ENCODE assay signal across 20 mouse cellular contexts in the genomic region with DNA sequence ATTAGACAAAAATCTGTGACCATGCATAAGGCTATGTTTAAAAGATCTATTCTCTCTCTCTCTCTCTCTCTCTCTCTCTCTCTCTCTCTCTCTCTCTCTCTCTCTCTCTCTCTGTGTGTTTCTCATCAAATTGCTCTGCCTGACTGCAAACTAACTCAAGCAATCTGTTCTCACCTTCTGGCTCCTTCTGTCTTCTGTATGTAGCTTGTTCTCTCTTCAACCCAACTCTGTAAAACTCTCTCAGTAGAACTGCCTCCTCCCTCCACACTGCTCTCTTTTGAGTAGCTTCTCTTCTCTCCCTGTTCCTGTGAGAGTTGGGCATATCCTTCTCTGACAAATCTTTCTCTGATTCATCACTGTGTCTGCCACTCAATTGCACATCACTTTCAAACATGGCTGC.
"Had no signal": no experiment of that assay in that cellular context is flagged by ENCODE, and none has a peak within 500 bp of the region (broad histone marks: within the 10 kb centered on the region; RNA-seq: fewer than 3 reads in every experiment).

No protein-coding gene starts in this region.

- H3K9me3 ChIP-seq: limb, embryonic 10.5 days; limb, embryonic 13.5 days; liver, embryonic 12.5 days; liver, embryonic 15.5 days; lung, embryonic 15.5 days; midbrain, embryonic 10.5 days; midbrain, embryonic 13.5 days had no signal

- H3K27me3 ChIP-seq: limb, embryonic 13.5 days; liver, embryonic 12.5 days; liver, embryonic 15.5 days; lung, embryonic 15.5 days; midbrain, embryonic 13.5 days had no signal

- H3K36me3 ChIP-seq: limb, embryonic 10.5 days; limb, embryonic 13.5 days; liver, embryonic 12.5 days; liver, embryonic 15.5 days; lung, embryonic 15.5 days; midbrain, embryonic 10.5 days; midbrain, embryonic 13.5 days had no signal

- H3K4me2 ChIP-seq: limb, embryonic 13.5 days; liver, embryonic 12.5 days; liver, embryonic 15.5 days; lung, embryonic 15.5 days; midbrain, embryonic 13.5 days had no signal

- H3K4me1 ChIP-seq: liver, embryonic 12.5 days; liver, embryonic 15.5 days had no signal

- H3K9ac ChIP-seq: limb, embryonic 13.5 days; liver, embryonic 12.5 days; liver, embryonic 15.5 days; lung, embryonic 15.5 days; midbrain, embryonic 13.5 days had no signal

- ATAC-seq: liver, embryonic 12.5 days; midbrain, embryonic 13.5 days had no signal

- DNase-seq: kidney, adult 18-20 months; kidney, adult 9 months; kidney, postnatal 14 days; kidney, postnatal 4 days; liver; lung, adult 18-20 months; lung, postnatal 10 days; lung, postnatal 36 days; thymus, adult 2 months; thymus, postnatal 14 days; thymus, postnatal 4 days had no signal

- H3K27ac ChIP-seq: layer of hippocampus, adult 2 months; limb, embryonic 10.5 days; limb, embryonic 13.5 days; liver, embryonic 12.5 days; liver, embryonic 15.5 days; lung, embryonic 15.5 days; midbrain, embryonic 10.5 days; midbrain, embryonic 13.5 days had no signal

- H3K4me3 ChIP-seq: layer of hippocampus, adult 2 months; limb, embryonic 10.5 days; limb, embryonic 13.5 days; liver, embryonic 12.5 days; liver, embryonic 15.5 days; lung, embryonic 15.5 days; megakaryocyte, embryonic 14.5 days; midbrain, embryonic 10.5 days; midbrain, embryonic 13.5 days had no signal
